Mouse (Mus musculus): ENCODE data around the gene Ssbp2. TPM values are rescaled to one million over a fixed set of nuclear protein-coding genes. Genes with fewer than 3 reads are reported as not detected.

The Ssbp2 gene
- polyA plus RNA-seq, 1 experiment from 2014 or later = 100 TPM

DNA sequence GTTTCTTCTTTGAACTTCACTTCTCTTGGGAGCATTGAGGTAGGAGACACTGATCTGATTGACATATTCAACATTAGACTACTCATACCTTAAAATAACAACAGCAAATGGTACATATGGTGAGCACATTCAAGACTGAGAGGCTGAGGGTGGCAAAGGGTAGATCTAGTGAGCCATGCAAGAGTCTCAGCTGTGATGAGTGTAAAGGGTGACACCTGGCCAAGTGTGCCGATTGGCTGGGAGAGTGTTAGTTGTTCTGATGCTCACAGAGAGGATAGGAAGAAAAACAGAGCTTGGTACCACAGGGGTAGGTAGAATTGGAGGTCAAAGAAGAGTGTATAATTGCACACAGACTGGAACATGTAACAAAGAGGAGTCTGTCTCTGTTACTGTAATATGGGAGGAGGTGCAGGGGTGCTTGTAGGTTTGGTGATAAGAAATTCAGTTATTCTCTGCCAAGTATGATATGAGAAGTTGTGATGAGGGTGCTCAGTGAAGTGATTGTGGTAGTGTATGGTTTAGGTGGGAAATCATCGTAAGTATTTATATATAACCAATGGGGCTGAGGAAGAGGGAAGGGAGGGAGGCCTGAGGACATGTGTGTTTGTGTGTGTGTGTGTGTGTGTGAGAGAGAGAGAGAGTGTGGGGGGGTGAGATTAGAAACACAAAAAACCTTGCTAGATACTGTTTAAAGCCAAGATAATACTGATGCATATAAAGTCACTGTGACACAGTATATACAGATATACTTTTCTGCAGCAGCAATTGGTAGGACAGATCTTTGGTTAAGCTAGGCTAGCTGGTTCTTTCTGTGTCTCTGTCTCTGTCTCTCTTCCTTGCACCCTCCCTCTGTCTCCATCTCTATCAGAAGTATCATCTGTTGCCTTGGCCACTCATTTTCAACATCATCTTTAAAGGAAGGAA lies 80.3 kb downstream of the Ssbp2 start:
- Histone ChIP-seq H3K36me3 (no peaks in the 10 kb centered on the region), H3K27ac (no peak overlapping the region), H3K27me3 (no peaks in the 10 kb centered on the region)

DNA sequence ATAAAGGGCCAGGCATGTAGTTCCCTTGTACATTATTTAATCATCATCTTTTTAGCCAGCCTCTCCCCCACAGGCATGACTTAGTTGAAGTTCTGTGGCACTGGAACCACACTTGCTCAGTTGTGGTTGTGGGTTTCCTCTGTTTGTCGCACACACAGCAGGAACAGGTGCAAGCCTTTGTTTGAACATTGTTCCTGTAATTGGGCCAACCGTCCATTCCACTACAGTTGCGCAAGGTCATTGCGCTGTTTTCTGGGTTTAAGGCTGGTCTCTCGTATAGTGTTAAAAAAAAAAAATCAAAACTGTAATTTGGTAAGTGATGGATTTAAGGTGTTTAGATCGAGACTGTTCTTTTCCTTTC lies 81.0 kb downstream of the Ssbp2 start:
- H3K9me3 ChIP-seq (replicated peaks) = no peaks in the 10 kb centered on the region
- no peaks in the 10 kb centered on the region for H3K36me3 ChIP-seq
- no peak overlapping the region for H3K4me3 ChIP-seq
- H3K27ac ChIP-seq = no peak overlapping the region
- no peak for ATAC-seq (replicated peaks; ENCODE audit: insufficient number of reproducible peaks, insufficient read depth, low FRiP score, low read depth)
- peaks cover 5% of the 10 kb centered on the region; the same call in 1 of the 2 replicates for H3K4me1 ChIP-seq (replicated peaks)
- no peak overlapping the region for H3K4me2 ChIP-seq
- no peaks in the 10 kb centered on the region for H3K27me3 ChIP-seq
- 85% methylated on average over 6 of the region's 6 CpGs for WGBS
- H3K9ac ChIP-seq = no peak overlapping the region

More for the DNA sequence above, 80.3 kb downstream of the Ssbp2 start:
- H3K4me2 ChIP-seq = no peak overlapping the region
- no peak overlapping the region for H3K9ac ChIP-seq
- peaks cover 5% of the 10 kb centered on the region; the same call in 1 of the 2 replicates for H3K4me1 ChIP-seq (replicated peaks)
- H3K9me3 ChIP-seq (replicated peaks) = no peaks in the 10 kb centered on the region
- no peak for ATAC-seq (replicated peaks; ENCODE audit: insufficient number of reproducible peaks, insufficient read depth, low FRiP score, low read depth)
- 72% methylated on average over 2 of the region's 2 CpGs for WGBS
- H3K4me3 ChIP-seq = no peak overlapping the region

DNA sequence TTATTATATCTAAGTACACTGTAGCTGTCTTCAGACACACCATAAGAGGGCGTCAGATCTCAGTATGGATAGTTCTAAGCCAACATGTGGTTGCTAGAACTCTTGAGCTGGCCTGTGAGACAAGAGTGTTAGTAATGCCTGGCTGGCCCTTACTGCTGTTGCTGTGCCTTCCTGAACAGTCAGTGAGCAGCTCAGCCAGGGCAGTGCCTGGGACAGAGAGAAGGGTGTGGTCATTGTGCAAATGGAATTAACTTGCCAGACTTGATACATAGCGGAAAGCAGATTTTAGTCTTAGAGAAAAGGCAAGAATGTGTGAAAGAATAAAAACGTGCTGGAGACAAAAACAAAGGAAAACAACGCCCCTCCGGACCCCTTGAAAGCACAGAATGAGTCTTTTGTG lies 83.5 kb downstream of the Ssbp2 start:
- H3K27ac ChIP-seq = no peak overlapping the region
- no peak overlapping the region for H3K9ac ChIP-seq
- 81% methylated on average over 5 of the region's 5 CpGs for WGBS
- H3K27me3 ChIP-seq = no peaks in the 10 kb centered on the region
- no peaks in the 10 kb centered on the region for H3K36me3 ChIP-seq
- H3K9me3 ChIP-seq (replicated peaks) = no peaks in the 10 kb centered on the region
- no peak overlapping the region for H3K4me2 ChIP-seq
- no peak for ATAC-seq (replicated peaks; ENCODE audit: insufficient number of reproducible peaks, insufficient read depth, low FRiP score, low read depth)
- peaks cover 3% of the 10 kb centered on the region; the same call in 1 of the 2 replicates for H3K4me1 ChIP-seq (replicated peaks)
- no peak overlapping the region for H3K4me3 ChIP-seq

DNA sequence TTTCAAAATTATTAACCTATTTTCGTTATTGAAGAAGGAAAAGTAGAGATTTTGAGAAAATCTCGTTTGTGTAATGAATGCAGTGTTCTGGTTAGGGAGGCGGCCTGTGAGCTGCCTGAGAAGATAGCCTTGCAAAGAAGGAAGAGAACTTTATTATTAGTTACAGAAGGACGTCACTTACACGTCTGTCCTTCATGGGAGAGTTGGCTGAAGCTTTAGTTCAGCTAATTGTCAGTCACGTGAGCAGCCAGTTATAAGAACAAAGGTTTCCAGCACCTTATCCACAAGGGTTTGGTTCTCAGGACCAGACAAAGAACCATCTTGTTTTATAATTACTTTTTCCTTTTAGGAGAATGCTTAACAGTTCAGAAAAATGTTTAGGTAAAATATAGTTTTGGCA lies 104.0 kb downstream of the Ssbp2 start:
- Histone ChIP-seq H3K4me1 (replicated peaks) (peaks cover 14% of the 10 kb centered on the region; the same call in 1 of the 2 replicates), H3K9ac (no peak overlapping the region), H3K27ac (no peak overlapping the region), H3K4me2 (no peak overlapping the region), H3K27me3 (no peaks in the 10 kb centered on the region), H3K9me3 (replicated peaks) (no peaks in the 10 kb centered on the region), H3K4me3 (no peak overlapping the region), H3K36me3 (no peaks in the 10 kb centered on the region)
- no peak for ATAC-seq (replicated peaks; ENCODE audit: insufficient number of reproducible peaks, insufficient read depth, low FRiP score, low read depth)
- 45% methylated on average over 6 of the region's 6 CpGs for WGBS

DNA sequence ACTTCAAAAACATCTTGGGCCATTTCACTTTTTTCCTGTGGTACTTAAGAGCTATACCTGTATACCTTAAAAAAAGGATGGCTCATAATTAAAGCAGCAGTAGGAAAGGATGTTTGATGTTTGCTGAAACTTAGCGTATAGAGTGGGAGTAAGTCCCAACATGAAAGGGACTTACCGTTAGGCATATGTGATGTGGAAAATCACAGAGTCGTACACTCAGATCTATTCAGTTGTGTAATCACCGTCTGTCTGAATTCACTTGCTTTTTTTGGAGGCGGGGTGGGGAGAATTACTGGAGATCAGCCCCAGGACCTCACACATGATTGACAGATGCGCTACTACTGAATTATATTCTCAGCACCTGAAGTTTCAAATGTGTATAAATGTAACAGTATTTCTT lies 104.7 kb downstream of the Ssbp2 start:
- Histone ChIP-seq H3K27ac (no peak overlapping the region), H3K4me3 (no peak overlapping the region), H3K4me1 (replicated peaks) (peaks cover 13% of the 10 kb centered on the region; the same call in 1 of the 2 replicates), H3K36me3 (no peaks in the 10 kb centered on the region), H3K9ac (no peak overlapping the region), H3K27me3 (no peaks in the 10 kb centered on the region), H3K4me2 (no peak overlapping the region), H3K9me3 (replicated peaks) (no peaks in the 10 kb centered on the region)
- no peak for ATAC-seq (replicated peaks; ENCODE audit: insufficient number of reproducible peaks, insufficient read depth, low FRiP score, low read depth)
- WGBS = 76% methylated on average over 6 of the region's 6 CpGs

DNA sequence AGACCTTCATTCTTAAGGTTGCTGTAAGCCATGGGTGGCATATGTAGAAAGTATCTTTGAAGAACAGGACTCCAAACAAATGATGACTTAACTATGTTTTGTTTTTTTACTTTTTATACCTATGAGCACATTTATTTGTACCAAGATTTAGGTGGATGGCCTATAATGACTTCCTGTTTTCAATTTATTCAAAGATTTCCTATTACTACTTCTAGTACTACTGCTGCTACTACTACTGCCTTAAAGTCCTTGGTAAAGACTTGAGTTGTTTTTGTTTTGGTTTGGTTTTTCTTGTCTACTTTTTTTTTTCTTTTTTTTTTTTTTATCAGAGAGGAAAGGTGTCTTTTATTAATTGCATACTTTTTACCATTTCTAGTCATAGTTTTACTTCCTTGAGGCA lies 121.4 kb downstream of the Ssbp2 start:
- H3K27ac ChIP-seq = no peak overlapping the region
- H3K4me2 ChIP-seq = no peak overlapping the region
- no peak for ATAC-seq (replicated peaks; ENCODE audit: insufficient number of reproducible peaks, insufficient read depth, low FRiP score, low read depth)
- H3K27me3 ChIP-seq = no peaks in the 10 kb centered on the region
- H3K4me3 ChIP-seq = no peak overlapping the region
- H3K4me1 ChIP-seq (replicated peaks) = no peaks in the 10 kb centered on the region
- no peak overlapping the region for H3K9ac ChIP-seq
- H3K36me3 ChIP-seq = no peaks in the 10 kb centered on the region
- no peaks in the 10 kb centered on the region for H3K9me3 ChIP-seq (replicated peaks)

DNA sequence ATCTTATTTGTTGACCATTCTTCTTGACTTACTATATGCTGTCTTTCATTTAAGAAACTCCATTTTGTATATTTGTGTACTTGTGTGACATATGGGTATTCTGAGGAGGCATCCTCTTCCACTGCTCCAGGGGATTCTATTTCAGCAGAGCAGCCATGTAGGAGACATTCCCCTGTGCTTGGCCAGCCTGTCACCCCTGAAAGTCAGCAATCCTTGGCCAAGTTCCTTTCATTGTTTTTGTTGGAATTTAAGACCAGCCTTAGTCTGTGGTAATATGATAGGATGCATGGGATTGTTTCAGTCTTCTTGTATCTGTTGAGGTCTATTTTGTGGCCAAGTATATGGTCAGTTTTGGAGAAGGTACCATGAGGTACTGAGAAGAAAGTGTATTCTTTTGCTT lies 122.1 kb downstream of the Ssbp2 start:
- Histone ChIP-seq H3K36me3 (no peaks in the 10 kb centered on the region), H3K9me3 (replicated peaks) (no peaks in the 10 kb centered on the region), H3K4me2 (no peak overlapping the region), H3K9ac (no peak overlapping the region), H3K4me1 (replicated peaks) (no peaks in the 10 kb centered on the region), H3K27me3 (no peaks in the 10 kb centered on the region), H3K27ac (no peak overlapping the region), H3K4me3 (no peak overlapping the region)
- no peak for ATAC-seq (replicated peaks; ENCODE audit: insufficient number of reproducible peaks, insufficient read depth, low FRiP score, low read depth)

DNA sequence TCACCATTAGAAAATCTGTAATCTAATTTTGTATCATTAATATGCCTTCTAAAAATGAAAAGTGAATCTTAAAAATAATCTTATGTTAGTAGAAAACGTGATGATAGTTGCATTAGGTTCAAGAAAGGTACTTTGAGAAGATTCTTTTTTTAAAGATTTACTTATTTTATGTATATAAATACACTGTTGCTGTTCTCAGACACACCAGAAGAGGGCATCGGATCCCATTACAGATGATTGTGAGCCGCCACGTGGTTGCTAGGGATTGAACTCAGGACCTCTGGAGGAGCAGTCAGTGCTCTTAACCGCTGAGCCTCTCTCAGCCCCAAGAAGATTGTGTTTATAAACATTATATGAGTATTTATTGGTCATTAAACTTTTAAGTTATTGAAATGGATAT lies 126.3 kb downstream of the Ssbp2 start:
- ATAC-seq (replicated peaks; ENCODE audit: insufficient number of reproducible peaks, insufficient read depth, low FRiP score, low read depth) = no peak
- Histone ChIP-seq H3K36me3 (no peaks in the 10 kb centered on the region), H3K27me3 (no peaks in the 10 kb centered on the region), H3K9ac (no peak overlapping the region), H3K27ac (no peak overlapping the region), H3K4me2 (no peak overlapping the region), H3K9me3 (replicated peaks) (no peaks in the 10 kb centered on the region), H3K4me1 (replicated peaks) (no peaks in the 10 kb centered on the region), H3K4me3 (no peak overlapping the region)
- WGBS = 74% methylated on average over 5 of the region's 5 CpGs

DNA sequence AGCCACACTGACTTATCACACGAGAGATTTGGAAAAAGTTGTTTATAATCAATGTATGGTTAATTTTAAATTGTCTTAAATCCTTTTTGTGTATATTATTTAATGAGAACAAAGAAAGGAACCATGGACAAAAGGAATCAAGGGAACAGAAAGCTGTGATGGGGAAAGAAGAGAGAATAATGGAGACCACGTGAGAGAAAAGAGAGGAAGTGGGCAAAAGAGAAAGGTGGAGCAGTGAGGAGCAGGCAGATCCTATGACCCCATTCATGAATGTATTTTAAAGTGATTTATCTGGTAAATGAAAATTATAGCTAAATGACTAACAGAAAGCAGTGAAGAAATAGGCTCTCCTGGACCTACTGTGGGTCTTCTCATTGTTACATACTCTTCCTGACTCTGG lies 128.4 kb downstream of the Ssbp2 start:
- H3K4me1 ChIP-seq (replicated peaks) = no peaks in the 10 kb centered on the region
- no peak overlapping the region for H3K4me2 ChIP-seq
- no peak for ATAC-seq (replicated peaks; ENCODE audit: insufficient number of reproducible peaks, insufficient read depth, low FRiP score, low read depth)
- no peak overlapping the region for H3K4me3 ChIP-seq
- no peaks in the 10 kb centered on the region for H3K9me3 ChIP-seq (replicated peaks)
- H3K9ac ChIP-seq = no peak overlapping the region
- no peaks in the 10 kb centered on the region for H3K36me3 ChIP-seq
- H3K27ac ChIP-seq = no peak overlapping the region
- WGBS = 77% methylated on average over 2 of the region's 2 CpGs
- H3K27me3 ChIP-seq = no peaks in the 10 kb centered on the region

DNA sequence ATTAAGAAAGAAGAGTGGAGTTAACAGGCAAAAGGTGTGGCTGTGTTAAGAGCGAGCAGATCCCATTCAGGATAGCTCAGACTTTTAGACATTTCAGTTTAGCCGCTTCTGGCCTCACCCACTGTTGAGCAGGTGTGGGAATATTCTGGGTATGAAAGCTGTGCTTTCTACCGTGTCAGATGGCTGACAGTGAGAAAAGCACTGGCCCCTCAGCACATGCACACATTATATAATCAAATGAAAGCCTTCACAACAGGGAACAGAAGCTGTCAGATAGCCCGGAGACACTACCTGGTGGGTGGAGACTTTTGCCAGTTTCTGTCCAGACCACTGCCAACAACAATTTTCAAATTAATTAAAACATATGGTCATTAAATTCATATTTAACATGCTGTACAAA lies 131.8 kb downstream of the Ssbp2 start:
- no peak overlapping the region for H3K4me2 ChIP-seq
- ATAC-seq (replicated peaks; ENCODE audit: insufficient number of reproducible peaks, insufficient read depth, low FRiP score, low read depth) = no peak
- H3K9me3 ChIP-seq (replicated peaks) = no peaks in the 10 kb centered on the region
- no peak overlapping the region for H3K4me3 ChIP-seq
- no peak overlapping the region for H3K27ac ChIP-seq
- H3K36me3 ChIP-seq = no peaks in the 10 kb centered on the region
- 76% methylated on average over 4 of the region's 4 CpGs for WGBS
- H3K27me3 ChIP-seq = no peaks in the 10 kb centered on the region
- H3K4me1 ChIP-seq (replicated peaks) = no peaks in the 10 kb centered on the region
- no peak overlapping the region for H3K9ac ChIP-seq

DNA sequence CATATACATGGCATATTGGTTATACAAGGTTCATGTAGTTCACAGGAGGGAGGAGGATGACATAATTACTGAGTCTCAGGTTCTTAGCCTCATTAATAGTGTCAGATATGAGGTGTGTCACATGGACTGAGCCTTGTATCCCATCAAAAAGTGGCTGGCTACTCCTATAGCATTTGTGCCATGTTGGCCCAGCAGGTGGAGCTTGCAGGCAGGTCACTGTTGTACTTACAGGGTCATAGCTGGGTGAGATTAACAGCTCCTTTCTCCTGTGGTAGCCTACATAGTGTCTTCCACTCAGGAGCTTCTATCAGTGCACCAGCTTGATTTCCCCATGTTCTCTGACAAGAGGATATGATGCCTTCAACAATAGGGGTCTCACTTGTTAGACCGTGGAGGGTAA lies 135.2 kb downstream of the Ssbp2 start:
- no peak for ATAC-seq (replicated peaks; ENCODE audit: insufficient number of reproducible peaks, insufficient read depth, low FRiP score, low read depth)
- Histone ChIP-seq H3K9me3 (replicated peaks) (no peaks in the 10 kb centered on the region), H3K36me3 (no peaks in the 10 kb centered on the region), H3K4me2 (no peak overlapping the region), H3K4me3 (no peak overlapping the region), H3K4me1 (replicated peaks) (no peaks in the 10 kb centered on the region), H3K9ac (no peak overlapping the region), H3K27me3 (no peaks in the 10 kb centered on the region), H3K27ac (no peak overlapping the region)
- 89% methylated on average over 1 of the region's 1 CpGs for WGBS

DNA sequence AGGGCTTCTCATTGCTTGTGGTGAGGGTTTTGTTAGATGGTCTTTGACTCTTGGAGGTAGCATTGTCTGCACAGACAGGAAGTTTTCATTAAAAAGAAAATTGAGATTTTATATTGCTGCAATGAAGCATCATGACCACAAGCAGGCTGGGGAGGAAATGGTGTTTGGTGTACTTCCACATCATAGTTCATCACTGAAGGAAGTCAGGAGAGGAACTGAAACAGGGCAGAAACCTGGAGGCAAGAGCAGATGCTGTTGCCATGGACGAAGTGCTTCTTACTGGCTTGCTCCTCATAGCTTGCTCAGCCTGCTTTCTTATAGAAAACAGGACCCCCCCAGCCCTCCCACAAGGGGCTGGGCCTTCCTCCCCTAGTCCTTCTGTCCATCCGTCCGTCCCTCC lies 139.5 kb downstream of the Ssbp2 start:
- Histone ChIP-seq H3K36me3 (no peaks in the 10 kb centered on the region), H3K27me3 (no peaks in the 10 kb centered on the region), H3K4me2 (no peak overlapping the region), H3K27ac (no peak overlapping the region), H3K4me1 (replicated peaks) (no peaks in the 10 kb centered on the region), H3K4me3 (no peak overlapping the region), H3K9ac (no peak overlapping the region), H3K9me3 (replicated peaks) (no peaks in the 10 kb centered on the region)
- 94% methylated on average over 3 of the region's 3 CpGs for WGBS
- ATAC-seq (replicated peaks; ENCODE audit: insufficient number of reproducible peaks, insufficient read depth, low FRiP score, low read depth) = no peak
